Mouse (Mus musculus): ENCODE data around the gene Olfr1252. TPM values are rescaled to one million over a fixed set of nuclear protein-coding genes. Genes with fewer than 3 reads are reported as not detected.

Olfr1252 gene
- polyA plus RNA-seq (2015; fragmentation: Nextera tagmentation; extraction: Ambion mirVana), result not detected in 2 replicates

DNA sequence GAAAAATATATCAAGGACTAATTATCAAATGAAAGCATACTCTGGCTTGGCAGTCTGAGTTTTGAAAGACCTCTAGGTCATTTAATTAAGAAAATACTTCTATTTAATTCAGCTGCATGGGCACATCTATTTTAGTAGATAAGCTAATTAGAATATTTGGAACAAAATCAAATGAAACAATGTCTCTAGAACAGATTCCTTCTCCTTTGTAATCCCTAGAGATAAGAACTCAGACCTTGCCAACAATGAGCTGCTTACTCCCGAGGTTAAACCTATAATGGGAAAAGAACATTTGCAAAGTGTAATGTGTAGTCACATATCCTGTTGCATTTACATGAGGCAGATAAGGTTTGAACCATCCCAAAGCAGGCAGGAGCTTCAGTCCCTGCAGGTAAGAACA is at the start of gene Olfr1252:
Gene Olfr1252 (minus strand): TSS at position 101 of the 400 bp plus-strand sequence.
- DNase-seq (no peak), ATAC-seq (no peak)
- no peak within 1 kb of the TSS for H3K9ac ChIP-seq (replicated peaks)
- H3K4me1 ChIP-seq (ENCODE audit: insufficient read depth), result no peaks in the 10 kb centered on the region
- H3K27ac ChIP-seq (ENCODE audit: low read depth), result no peak within 1 kb of the TSS
- H3K27me3 ChIP-seq (ENCODE audit: insufficient read depth, low read length), result no peaks in the 10 kb centered on the region
- H3K4me3 ChIP-seq (ENCODE audit: low read depth, low read length), result no peak within 1 kb of the TSS
- no peaks in the 10 kb centered on the region for H3K9me3 ChIP-seq (ENCODE audit: low read length)
- H3K4me2 ChIP-seq (ENCODE audit: low read depth, low read length), result no peak within 1 kb of the TSS
- TF ChIP-seq EP300 (IDR thresholded peaks at IDR 0.05; ENCODE audit: low read depth), result no peak
- TF ChIP-seq CTCF (IDR thresholded peaks at IDR 0.05; ENCODE audit: low read depth), result no peak
- no peaks in the 10 kb centered on the region for H3K36me3 ChIP-seq (replicated peaks; ENCODE audit: insufficient read depth, low read length)
- whole genome bisulfite sequencing (ENCODE audit: insufficient replicate concordance), result 41% methylated on average over 1 of the region's 1 CpGs

DNA sequence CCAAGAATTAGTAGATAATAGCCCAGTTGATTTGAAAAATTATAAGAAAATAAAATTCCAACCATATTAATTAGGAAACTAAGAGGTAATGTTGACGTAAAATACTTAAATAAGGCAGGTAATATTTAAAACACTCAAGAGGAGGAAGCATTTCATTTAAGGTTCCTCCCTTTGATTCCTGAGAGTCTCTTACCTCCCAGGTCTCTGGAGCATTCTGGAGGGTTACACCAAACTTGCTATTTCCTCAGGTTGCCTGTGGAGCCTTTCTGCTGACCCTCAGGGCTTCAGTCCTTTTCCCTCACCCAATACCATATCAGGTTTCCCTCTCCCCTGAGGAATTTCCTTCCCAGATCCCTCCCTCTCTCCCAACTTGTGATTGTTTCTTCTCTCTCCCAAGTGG is 32.2 kb upstream of the Olfr1252 start, which contains the start of gene Olfr1253:
Gene Olfr1253 (minus strand): TSS at position 101 of the 400 bp plus-strand sequence.
- no peaks in the 10 kb centered on the region for H3K9me3 ChIP-seq (ENCODE audit: low read length)
- TF ChIP-seq EP300 (IDR thresholded peaks at IDR 0.05; ENCODE audit: low read depth) (no peak), CTCF (IDR thresholded peaks at IDR 0.05; ENCODE audit: low read depth) (no peak)
- no peaks in the 10 kb centered on the region for H3K27me3 ChIP-seq (ENCODE audit: insufficient read depth, low read length)
- H3K4me2 ChIP-seq (ENCODE audit: low read depth, low read length), result no peak within 1 kb of the TSS
- ATAC-seq (no peak), DNase-seq (no peak)
- no peaks in the 10 kb centered on the region for H3K4me1 ChIP-seq (ENCODE audit: insufficient read depth)
- H3K9ac ChIP-seq (replicated peaks), result no peak within 1 kb of the TSS
- H3K4me3 ChIP-seq (ENCODE audit: low read depth, low read length), result no peak within 1 kb of the TSS
- H3K36me3 ChIP-seq (replicated peaks; ENCODE audit: insufficient read depth, low read length), result no peaks in the 10 kb centered on the region
- H3K27ac ChIP-seq (ENCODE audit: low read depth), result no peak within 1 kb of the TSS
- WGBS (ENCODE audit: insufficient replicate concordance), result 82% methylated on average over 1 of the region's 1 CpGs

DNA sequence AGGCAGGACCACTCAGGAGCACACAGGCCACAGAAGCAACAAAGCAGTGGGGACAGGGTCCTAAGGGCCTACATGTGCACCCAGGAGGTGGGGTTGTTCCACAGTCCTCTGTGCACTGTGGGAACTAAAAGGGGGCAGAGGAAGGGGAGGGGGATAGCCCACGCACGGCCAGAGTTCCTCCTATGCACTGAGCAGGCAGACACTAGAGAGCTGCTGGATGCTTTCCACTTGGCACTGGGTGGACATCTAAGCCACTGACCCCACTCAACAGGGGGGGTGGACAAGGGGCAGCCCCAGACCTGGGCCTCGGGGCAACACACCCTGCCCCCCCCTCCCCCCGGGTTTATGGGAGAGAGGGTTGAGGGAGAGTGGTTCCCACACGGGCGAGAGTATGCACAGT is 32.8 kb downstream of the Olfr1252 start:
- no peak for ATAC-seq
- no peaks in the 10 kb centered on the region for H3K36me3 ChIP-seq (replicated peaks; ENCODE audit: insufficient read depth, low read length)
- H3K4me3 ChIP-seq (ENCODE audit: low read depth, low read length), result no peak overlapping the region
- H3K4me1 ChIP-seq (ENCODE audit: insufficient read depth), result no peaks in the 10 kb centered on the region
- DNase-seq, result no peak
- TF ChIP-seq EP300 (IDR thresholded peaks at IDR 0.05; ENCODE audit: low read depth), result no peak
- TF ChIP-seq CTCF (IDR thresholded peaks at IDR 0.05; ENCODE audit: low read depth), result no peak
- no peaks in the 10 kb centered on the region for H3K27me3 ChIP-seq (ENCODE audit: insufficient read depth, low read length)
- WGBS (ENCODE audit: insufficient replicate concordance), result 78% methylated on average over 6 of the region's 6 CpGs
- no peak overlapping the region for H3K9ac ChIP-seq (replicated peaks)
- H3K9me3 ChIP-seq (ENCODE audit: low read length), result no peaks in the 10 kb centered on the region
- no peak overlapping the region for H3K4me2 ChIP-seq (ENCODE audit: low read depth, low read length)
- no peak overlapping the region for H3K27ac ChIP-seq (ENCODE audit: low read depth)

DNA sequence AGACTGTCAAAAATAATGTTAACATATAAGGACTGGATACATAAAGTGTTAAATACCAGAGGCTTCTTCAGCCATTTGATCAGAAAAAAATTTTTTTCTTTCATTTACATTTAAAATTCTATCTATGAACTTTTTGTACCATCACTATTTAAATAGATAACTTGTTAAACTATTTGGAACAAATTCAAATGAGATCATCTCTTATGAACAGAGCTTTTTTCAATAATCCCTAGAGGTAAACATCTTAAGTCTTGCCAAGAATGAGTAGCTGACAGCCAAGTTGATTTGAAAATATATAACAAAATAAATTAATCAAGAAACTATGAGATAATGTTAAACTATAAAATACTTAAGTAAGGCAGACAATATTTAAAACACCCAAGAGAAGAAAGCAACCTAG is 53.0 kb downstream of the Olfr1252 start, which contains the start of gene Olfr1251:
Gene Olfr1251 (minus strand): TSS at position 101 of the 400 bp plus-strand sequence.
- no peak for ATAC-seq
- TF ChIP-seq CTCF (IDR thresholded peaks at IDR 0.05; ENCODE audit: low read depth) (no peak), EP300 (IDR thresholded peaks at IDR 0.05; ENCODE audit: low read depth) (no peak)
- H3K27ac ChIP-seq (ENCODE audit: low read depth), result no peak within 1 kb of the TSS
- H3K4me1 ChIP-seq (ENCODE audit: insufficient read depth), result no peaks in the 10 kb centered on the region
- H3K9me3 ChIP-seq (ENCODE audit: low read length), result no peaks in the 10 kb centered on the region
- H3K36me3 ChIP-seq (replicated peaks; ENCODE audit: insufficient read depth, low read length), result no peaks in the 10 kb centered on the region
- no peak for DNase-seq
- H3K4me2 ChIP-seq (ENCODE audit: low read depth, low read length), result no peak within 1 kb of the TSS
- no peak within 1 kb of the TSS for H3K4me3 ChIP-seq (ENCODE audit: low read depth, low read length)
- H3K27me3 ChIP-seq (ENCODE audit: insufficient read depth, low read length), result no peaks in the 10 kb centered on the region
- no peak within 1 kb of the TSS for H3K9ac ChIP-seq (replicated peaks)

Other genes starting within 250 kb of the Olfr1252 start
- gene Olfr1241, start 237.9 kb downstream of the Olfr1252 start, polyA plus RNA-seq (2015; fragmentation: Nextera tagmentation; extraction: Ambion mirVana), result not detected in 2 replicates
- not detected in 2 replicates for gene Olfr1242, start 226.7 kb downstream of the Olfr1252 start, polyA plus RNA-seq (2015; fragmentation: Nextera tagmentation; extraction: Ambion mirVana)
- gene Olfr1243, start 193.5 kb downstream of the Olfr1252 start, polyA plus RNA-seq (2015; fragmentation: Nextera tagmentation; extraction: Ambion mirVana), result not detected in 2 replicates
- gene Olfr1245, start 146.6 kb downstream of the Olfr1252 start, polyA plus RNA-seq (2015; fragmentation: Nextera tagmentation; extraction: Ambion mirVana), result not detected in 2 replicates
- not detected in 2 replicates for gene Olfr1246, start 131.9 kb downstream of the Olfr1252 start, polyA plus RNA-seq (2015; fragmentation: Nextera tagmentation; extraction: Ambion mirVana)
- gene Olfr1247, start 110.9 kb downstream of the Olfr1252 start, polyA plus RNA-seq (2015; fragmentation: Nextera tagmentation; extraction: Ambion mirVana), result not detected in 2 replicates
- gene Olfr1248, start 106.8 kb downstream of the Olfr1252 start, polyA plus RNA-seq (2015; fragmentation: Nextera tagmentation; extraction: Ambion mirVana), result not detected in 2 replicates
- gene Olfr1249, start 90.0 kb downstream of the Olfr1252 start, polyA plus RNA-seq (2015; fragmentation: Nextera tagmentation; extraction: Ambion mirVana), result not detected in 2 replicates
- gene Olfr1250, start 63.5 kb downstream of the Olfr1252 start, polyA plus RNA-seq (2015; fragmentation: Nextera tagmentation; extraction: Ambion mirVana), result not detected in 2 replicates
- not detected in 2 replicates for gene Olfr1251, start 53.1 kb downstream of the Olfr1252 start, polyA plus RNA-seq (2015; fragmentation: Nextera tagmentation; extraction: Ambion mirVana)
- not detected in 2 replicates for gene Olfr1253, start 32.1 kb upstream of the Olfr1252 start, polyA plus RNA-seq (2015; fragmentation: Nextera tagmentation; extraction: Ambion mirVana)
- gene Olfr1254, start 68.6 kb upstream of the Olfr1252 start, polyA plus RNA-seq (2015; fragmentation: Nextera tagmentation; extraction: Ambion mirVana), result not detected in 2 replicates
- gene Olfr1255, start 87.0 kb upstream of the Olfr1252 start, polyA plus RNA-seq (2015; fragmentation: Nextera tagmentation; extraction: Ambion mirVana), result not detected in 2 replicates
- not detected in 2 replicates for gene Olfr1256, start 116.5 kb upstream of the Olfr1252 start, polyA plus RNA-seq (2015; fragmentation: Nextera tagmentation; extraction: Ambion mirVana)
- gene Olfr48, start 123.2 kb upstream of the Olfr1252 start, polyA plus RNA-seq (2015; fragmentation: Nextera tagmentation; extraction: Ambion mirVana), result not detected in 2 replicates
- gene Olfr1257, start 153.4 kb upstream of the Olfr1252 start, polyA plus RNA-seq (2015; fragmentation: Nextera tagmentation; extraction: Ambion mirVana), result not detected in 2 replicates
- gene Olfr1258, start 202.3 kb upstream of the Olfr1252 start, polyA plus RNA-seq (2015; fragmentation: Nextera tagmentation; extraction: Ambion mirVana), result not detected in 2 replicates
- not detected in 2 replicates for gene Olfr1259, start 223.7 kb upstream of the Olfr1252 start, polyA plus RNA-seq (2015; fragmentation: Nextera tagmentation; extraction: Ambion mirVana)
- not detected in 2 replicates for gene Olfr1260, start 249.3 kb upstream of the Olfr1252 start, polyA plus RNA-seq (2015; fragmentation: Nextera tagmentation; extraction: Ambion mirVana)

Data from liver, postnatal 0 days (tissue).